Mouse (Mus musculus) splenic B cell, adult 2 months (primary cell): Measurements from ENCODE around the gene Olfr994.

Source experiments
- DNase-seq: peaks from one replicate; pipeline ENCODE4 v3.0.0-alpha.2; 2011; ENCODE audit warnings: low read depth, low spot score
- H3K27me3 ChIP-seq: 2 replicates; pipeline ENCODE4 v1.6.1; 2012; ENCODE audit warnings: mild to moderate bottlenecking, low read length, moderate library complexity, mixed read lengths; ENCODE audit not compliant: control insufficient read depth, poor library complexity, insufficient read depth, severe bottlenecking
- H3K36me3 ChIP-seq: 2 replicates; pipeline ENCODE4 v1.6.1; 2012; ENCODE audit warnings: mild to moderate bottlenecking, low read length, moderate library complexity, mixed read lengths; ENCODE audit not compliant: control insufficient read depth, poor library complexity, insufficient read depth, severe bottlenecking

The Olfr994 gene

DNA sequence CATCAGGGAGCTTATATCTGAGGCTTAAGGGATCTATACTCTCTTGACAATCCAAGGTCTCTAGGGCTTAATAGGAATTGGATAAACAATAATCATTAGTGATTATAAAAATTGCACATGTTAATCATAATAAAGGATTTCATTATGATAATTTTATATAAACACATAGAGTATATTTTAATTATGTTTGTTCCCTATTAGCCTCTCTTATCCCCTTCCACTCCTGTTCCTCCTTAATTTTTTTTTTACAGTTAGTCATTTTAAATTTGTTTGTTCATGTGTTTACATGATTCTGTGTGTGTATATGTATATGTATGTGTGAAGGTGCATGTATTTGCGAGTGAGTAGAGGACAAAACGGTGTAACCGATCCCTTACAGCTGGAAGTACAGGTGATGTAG lies at the start of gene Olfr994:
Gene Olfr994, minus strand, starts transcription at position 101 of the 400 bp plus-strand sequence.
- no peak for DNase-seq
- Histone ChIP-seq H3K27me3 (no peaks in the 10 kb centered on the region), H3K36me3 (no peaks in the 10 kb centered on the region)

DNA sequence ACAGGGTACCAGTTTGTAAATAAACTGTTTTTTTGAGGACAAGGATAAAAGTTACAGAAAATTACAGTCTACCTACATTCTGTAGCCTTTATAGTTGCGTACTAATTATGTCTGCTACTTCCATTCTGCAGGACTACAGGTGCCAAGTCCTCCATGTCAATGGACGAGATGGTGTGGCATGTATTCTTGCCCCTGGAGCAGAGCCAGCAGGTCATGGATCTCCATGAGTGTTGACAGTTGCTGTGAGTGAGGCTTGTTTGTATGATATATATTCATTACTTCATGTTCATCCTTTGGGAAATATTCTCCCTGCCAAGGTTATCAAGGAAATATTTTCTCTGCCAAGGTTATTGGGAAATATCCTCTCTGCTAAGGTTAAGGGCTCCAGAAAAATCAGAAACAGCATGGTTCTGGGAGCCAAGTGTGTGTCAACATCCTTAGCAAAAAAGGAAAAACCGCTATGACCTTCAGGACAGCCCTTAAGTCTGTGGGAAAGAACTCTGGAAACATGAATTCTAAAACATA lies 30.6 kb upstream of the Olfr994 start:
- Histone ChIP-seq H3K27me3 (no peaks in the 10 kb centered on the region), H3K36me3 (no peaks in the 10 kb centered on the region)
- no peak for DNase-seq

DNA sequence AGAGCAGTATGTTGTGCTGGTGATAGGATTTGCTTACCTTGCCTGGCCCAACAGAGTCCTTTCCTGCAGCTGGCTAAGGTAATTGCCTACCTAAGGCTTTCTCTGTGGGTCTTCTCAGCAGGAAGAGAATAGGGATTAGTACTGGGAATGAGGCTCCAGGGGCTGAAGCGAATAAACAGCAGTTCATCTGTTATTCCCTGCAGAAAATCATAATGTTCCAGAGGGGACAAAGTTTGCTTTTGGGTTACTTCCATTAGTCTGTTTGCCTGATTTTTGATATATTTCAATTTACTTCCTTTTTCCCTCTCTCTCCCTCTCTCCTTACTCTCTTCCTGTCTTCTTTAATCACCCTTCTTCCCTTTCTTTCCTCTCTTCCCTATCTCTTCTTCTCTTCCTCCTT lies 7.3 kb upstream of the Olfr994 start, which contains the start of gene Olfr995:
Gene Olfr995, minus strand, starts transcription at position 101 of the 400 bp plus-strand sequence.
- no peaks in the 10 kb centered on the region for H3K27me3 ChIP-seq
- DNase-seq: no peak
- no peaks in the 10 kb centered on the region for H3K36me3 ChIP-seq

DNA sequence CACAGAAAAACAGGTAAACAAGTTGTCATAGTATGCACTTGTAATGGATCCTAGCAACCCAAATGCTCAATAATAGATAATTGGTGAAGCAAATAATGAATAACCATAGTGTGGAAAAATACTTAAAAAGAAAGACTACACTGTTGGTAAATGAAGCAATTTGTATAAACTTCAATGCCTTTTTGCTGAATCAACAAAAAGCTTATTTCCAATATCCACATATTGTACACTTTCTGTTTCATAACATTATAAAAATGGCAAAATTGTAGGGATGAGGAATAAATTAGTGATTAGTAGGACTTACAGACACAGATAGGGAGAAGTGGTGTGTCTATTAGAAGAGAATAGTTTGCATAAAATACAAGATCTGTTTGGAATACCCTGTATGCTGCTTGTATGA lies 6.3 kb upstream of the Olfr994 start:
- Histone ChIP-seq H3K27me3 (no peaks in the 10 kb centered on the region), H3K36me3 (no peaks in the 10 kb centered on the region)
- no peak for DNase-seq

DNA sequence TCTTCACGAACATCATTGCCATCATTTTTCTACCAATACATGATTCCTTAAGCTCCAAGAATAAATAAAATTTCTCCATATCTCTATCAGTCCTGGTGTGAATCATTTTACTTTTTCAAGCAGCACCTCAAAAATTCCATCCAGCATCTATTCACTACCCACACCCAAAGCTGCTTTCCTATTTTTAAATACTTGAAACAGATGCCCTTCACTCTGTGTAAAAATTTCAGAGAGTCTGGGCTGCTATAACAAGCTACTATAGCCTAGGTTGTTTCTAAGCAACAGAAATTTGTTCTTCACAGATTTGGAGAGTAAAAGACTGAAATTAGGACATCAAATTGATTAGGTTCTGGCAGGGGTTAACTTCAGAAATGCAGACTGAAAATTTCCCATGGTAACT lies 10.4 kb downstream of the Olfr994 start:
- DNase-seq: no peak
- Histone ChIP-seq H3K36me3 (no peaks in the 10 kb centered on the region), H3K27me3 (no peaks in the 10 kb centered on the region)

DNA sequence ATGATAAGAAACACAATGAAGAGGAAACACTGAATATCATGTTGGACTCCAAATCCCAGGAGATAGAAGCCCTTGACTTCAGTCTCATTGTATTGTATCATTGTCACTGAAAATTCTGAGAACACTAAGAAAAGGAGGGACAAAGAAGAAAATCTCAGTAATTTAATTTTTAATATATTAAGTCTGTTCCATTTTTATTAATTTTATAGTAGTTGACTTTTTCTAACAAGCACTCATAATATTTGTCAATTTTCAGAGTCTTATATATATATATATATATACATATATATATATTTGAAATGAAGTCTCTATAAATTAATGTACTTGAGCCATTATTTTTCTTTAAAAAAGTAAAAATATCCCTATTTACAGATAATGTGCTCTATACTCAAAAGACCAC lies 21.5 kb downstream of the Olfr994 start, which contains the start of gene Olfr993:
Gene Olfr993, minus strand, starts transcription at position 101 of the 400 bp plus-strand sequence.
- Histone ChIP-seq H3K36me3 (no peaks in the 10 kb centered on the region), H3K27me3 (no peaks in the 10 kb centered on the region)
- DNase-seq: no peak

DNA sequence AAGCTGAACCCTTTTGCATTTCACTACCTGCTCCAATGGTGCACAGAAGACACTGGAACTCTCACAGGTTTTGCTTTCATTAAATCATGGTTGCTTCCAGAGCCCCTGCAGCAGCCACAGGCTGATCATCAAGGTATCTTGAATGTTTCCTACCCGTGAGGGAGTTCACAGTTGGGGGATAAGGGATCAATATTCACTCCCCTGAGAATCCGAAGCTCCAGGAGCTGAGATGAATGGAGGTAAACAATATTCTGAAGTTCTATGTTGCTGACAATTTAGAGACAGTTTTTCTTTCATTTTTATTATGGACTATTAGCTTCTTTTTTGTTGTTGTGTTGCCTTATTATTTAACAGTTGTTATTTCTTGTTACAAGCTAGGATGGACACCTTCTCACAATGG lies 26.9 kb downstream of the Olfr994 start, which contains the start of gene Olfr992:
Gene Olfr992, minus strand, starts transcription at position 101 of the 400 bp plus-strand sequence.
- no peaks in the 10 kb centered on the region for H3K27me3 ChIP-seq
- no peaks in the 10 kb centered on the region for H3K36me3 ChIP-seq
- no peak for DNase-seq
